Mouse (Mus musculus): ENCODE measurements at regions not wholly inside any gene's neighbourhood (a gene's known extent, or its start where the extent isn't known, plus 50 kb on each side); places are given as distances from the start of the nearest gene placed in this dataset.

- no peak for DNase-seq
These were observed 52.5 kb upstream of the Cplx2 start for GRCm38 (mm10) chr13:54318601-54319000.

GRCm38 (mm10) chr13:54320212-54320611, 50.9 kb upstream of the Cplx2 start:
- DNase-seq, result no peak

GRCm38 (mm10) chr13:54321011-54321410, 50.1 kb upstream of the Cplx2 start:
- DNase-seq, result no peak

All from cerebellum, adult 11-12 months (tissue).